Mouse (Mus musculus) midbrain, embryonic 14.5 days (tissue): ENCODE data around the gene Zc3h12d. TPM values are rescaled to one million over a fixed set of nuclear protein-coding genes. Genes with fewer than 3 reads are reported as not detected.

Experiments used
- ATAC-seq: fragments of 200-750 bp; cut with Nextera tagmentation; 2 replicates; pipeline ENCODE4 v1.8.0; 2017; ENCODE audit warnings: moderate number of reproducible peaks, moderate library complexity; ENCODE audit not compliant: low FRiP score, low TSS enrichment
- DNase-seq: peaks from one replicate; pipeline ENCODE4 v3.0.0-alpha.2; 2015
- H3K27ac ChIP-seq: fragments of 300-500 bp; sonication (generic); replicated peaks from 2 replicates; pipeline ENCODE4 v1.5.1; 2014; ENCODE audit warnings: mild to moderate bottlenecking, low read depth, low read length, moderate library complexity
- H3K27me3 ChIP-seq: fragments of 300-500 bp; sonication (generic); 2 replicates; pipeline ENCODE4 v1.6.1; 2014; ENCODE audit warnings: low read length, control low read depth, mixed read lengths; ENCODE audit not compliant: control insufficient read depth, insufficient read depth
- H3K36me3 ChIP-seq: fragments of 300-500 bp; sonication (generic); 2 replicates; pipeline ENCODE4 v1.6.1; 2014; ENCODE audit warnings: low read length, control low read depth; ENCODE audit not compliant: control insufficient read depth, insufficient read depth
- H3K4me1 ChIP-seq: fragments of 300-500 bp; sonication (generic); 2 replicates; pipeline ENCODE4 v1.6.1; 2014; ENCODE audit warnings: mild to moderate bottlenecking, antibody characterized with exemption, low read length, control low read depth; ENCODE audit not compliant: control insufficient read depth, insufficient read depth
- H3K4me2 ChIP-seq: fragments of 300-500 bp; sonication (generic); 2 replicates; pipeline ENCODE4 v1.6.1; 2014; ENCODE audit warnings: mild to moderate bottlenecking, low read length, moderate library complexity
- H3K4me3 ChIP-seq: fragments of 300-500 bp; sonication (generic); replicated peaks from 2 replicates; pipeline ENCODE4 v1.5.1; 2014; ENCODE audit warnings: low read depth, low read length
- H3K9ac ChIP-seq: fragments of 300-500 bp; sonication (generic); replicated peaks from 2 replicates; pipeline ENCODE4 v1.6.1; 2014; ENCODE audit warnings: mild to moderate bottlenecking, low read length, moderate library complexity
- H3K9me3 ChIP-seq: fragments of 300-500 bp; sonication (generic); 2 replicates; pipeline ENCODE4 v1.6.1; 2016; ENCODE audit warnings: low read length, control low read depth, mixed read lengths; ENCODE audit not compliant: control insufficient read depth
- WGBS: fragments of 180-500 bp; shearing (Covaris S2); extraction: QIAGEN DNeasy Blood & Tissue Kit; methylation state at CpG from one replicate; pipeline ENCODE4 v1.1.7; 2014; 5-methylcytosine and 5-hydroxymethylcytosine counted together
- polyA plus RNA-seq: library from polyadenylated mRNA; unstranded; fragments of >200 nt; fragmentation: Nextera tagmentation; extraction: Ambion mirVana; gene quantifications from 2 replicates; pipeline ENCODE4 v1.2.1, GENCODE M21; 2014

Zc3h12d gene
- polyA plus RNA-seq, 1 experiment from 2014 or later, result 0.13 TPM

GRCm38 (mm10) chr10:7861937-7862657, 29.8 kb downstream of the Zc3h12d start:
- Histone ChIP-seq H3K27me3 (0 out of 2 replicates have a peak, but pooled peaks cover 7% of the 10 kb centered on the region), H3K4me2 (no peak overlapping the region), H3K4me1 (no peaks in the 10 kb centered on the region), H3K9me3 (no peaks in the 10 kb centered on the region), H3K4me3 (no peak overlapping the region), H3K9ac (no peak overlapping the region), H3K27ac (no peak overlapping the region), H3K36me3 (no peaks in the 10 kb centered on the region)
- no peak for ATAC-seq
- 92% methylated on average over 25 of the region's 25 CpGs for WGBS
- DNase-seq, result no peak

- H3K36me3 ChIP-seq, result no peaks in the 10 kb centered on the region
- no peak for ATAC-seq
- no peak overlapping the region for H3K9ac ChIP-seq
- no peaks in the 10 kb centered on the region for H3K9me3 ChIP-seq
- H3K27ac ChIP-seq, result no peak overlapping the region
- H3K4me1 ChIP-seq, result no peaks in the 10 kb centered on the region
- 97% methylated on average over 6 of the region's 6 CpGs for WGBS
- DNase-seq, result no peak
- H3K4me2 ChIP-seq, result no peak overlapping the region
- 0 out of 2 replicates have a peak, but pooled peaks cover 12% of the 10 kb centered on the region for H3K27me3 ChIP-seq
- no peak overlapping the region for H3K4me3 ChIP-seq
These were observed 31.1 kb downstream of the Zc3h12d start for GRCm38 (mm10) chr10:7863411-7863810.

- no peak for DNase-seq
- Histone ChIP-seq H3K4me3 (no peak overlapping the region), H3K9me3 (no peaks in the 10 kb centered on the region), H3K4me2 (no peak overlapping the region), H3K4me1 (no peaks in the 10 kb centered on the region), H3K36me3 (no peaks in the 10 kb centered on the region), H3K27me3 (0 out of 2 replicates have a peak, but pooled peaks cover 12% of the 10 kb centered on the region), H3K27ac (no peak overlapping the region), H3K9ac (no peak overlapping the region)
- no peak for ATAC-seq
- WGBS, result 75% methylated on average over 6 of the region's 6 CpGs
These were observed 31.9 kb downstream of the Zc3h12d start for GRCm38 (mm10) chr10:7864184-7864583.

GRCm38 (mm10) chr10:7864806-7865205, 32.5 kb downstream of the Zc3h12d start:
- no peak overlapping the region for H3K4me3 ChIP-seq
- no peak for DNase-seq
- ATAC-seq, result no peak
- H3K27me3 ChIP-seq, result 0 out of 2 replicates have a peak, but pooled peaks cover 12% of the 10 kb centered on the region
- no peak overlapping the region for H3K27ac ChIP-seq
- H3K9me3 ChIP-seq, result no peaks in the 10 kb centered on the region
- no peak overlapping the region for H3K4me2 ChIP-seq
- H3K4me1 ChIP-seq, result no peaks in the 10 kb centered on the region
- WGBS, result 82% methylated on average over 3 of the region's 3 CpGs
- H3K36me3 ChIP-seq, result no peaks in the 10 kb centered on the region
- H3K9ac ChIP-seq, result no peak overlapping the region

- WGBS, result 19% methylated on average over 50 of the region's 50 CpGs
- H3K9me3 ChIP-seq, result no peaks in the 10 kb centered on the region
- H3K4me1 ChIP-seq, result no peaks in the 10 kb centered on the region
- H3K4me3 ChIP-seq, result peak overlapping the region; percentile 39
- H3K27me3 ChIP-seq, result 0 out of 2 replicates have a peak, but pooled peaks cover 12% of the 10 kb centered on the region
- no peak overlapping the region for H3K27ac ChIP-seq
- H3K36me3 ChIP-seq, result no peaks in the 10 kb centered on the region
- DNase-seq (peak; percentile 55), ATAC-seq (peak; percentile 38; the same call in 1 of the 2 replicates)
- peak overlapping the region; percentile 73 for H3K4me2 ChIP-seq
- peak overlapping the region; percentile 57 for H3K9ac ChIP-seq
These were observed 34.7 kb downstream of the Zc3h12d start for GRCm38 (mm10) chr10:7866762-7867665.

- Histone ChIP-seq H3K9me3 (no peaks in the 10 kb centered on the region), H3K9ac (peak overlapping the region; percentile 57), H3K4me2 (peak overlapping the region; percentile 73), H3K4me1 (no peaks in the 10 kb centered on the region), H3K27me3 (0 out of 2 replicates have a peak, but pooled peaks cover 12% of the 10 kb centered on the region), H3K4me3 (peak overlapping the region; percentile 39), H3K36me3 (no peaks in the 10 kb centered on the region), H3K27ac (no peak overlapping the region)
- 22% methylated on average over 21 of the region's 21 CpGs for WGBS
- DNase-seq, result no peak
- ATAC-seq, result peak; percentile 15; the same call in 1 of the 2 replicates
These were observed 35.4 kb downstream of the Zc3h12d start for GRCm38 (mm10) chr10:7867666-7868030.

GRCm38 (mm10) chr10:7869746-7870145, 37.5 kb downstream of the Zc3h12d start:
- DNase-seq (no peak), ATAC-seq (no peak)
- no peak overlapping the region for H3K9ac ChIP-seq
- H3K27me3 ChIP-seq, result 0 out of 2 replicates have a peak, but pooled peaks cover 12% of the 10 kb centered on the region
- no peaks in the 10 kb centered on the region for H3K9me3 ChIP-seq
- 60% methylated on average over 8 of the region's 8 CpGs for WGBS
- H3K4me1 ChIP-seq, result no peaks in the 10 kb centered on the region
- H3K4me2 ChIP-seq, result no peak overlapping the region
- no peaks in the 10 kb centered on the region for H3K36me3 ChIP-seq
- H3K27ac ChIP-seq, result no peak overlapping the region
- H3K4me3 ChIP-seq, result no peak overlapping the region

GRCm38 (mm10) chr10:7870571-7871315, 38.5 kb downstream of the Zc3h12d start:
- no peak overlapping the region for H3K27ac ChIP-seq
- ATAC-seq (no peak), DNase-seq (peak; percentile 52)
- no peaks in the 10 kb centered on the region for H3K36me3 ChIP-seq
- H3K4me3 ChIP-seq, result no peak overlapping the region
- H3K9me3 ChIP-seq, result no peaks in the 10 kb centered on the region
- H3K9ac ChIP-seq, result no peak overlapping the region
- WGBS, result 72% methylated on average over 11 of the region's 11 CpGs
- H3K27me3 ChIP-seq, result 0 out of 2 replicates have a peak, but pooled peaks cover 12% of the 10 kb centered on the region
- no peaks in the 10 kb centered on the region for H3K4me1 ChIP-seq
- H3K4me2 ChIP-seq, result no peak overlapping the region
